Mouse (Mus musculus): ENCODE measurements around the gene Ap1m2.

- no peak for TF ChIP-seq EP300 (IDR thresholded peaks at IDR 0.05; ENCODE audit: low read depth)
- no peak for TF ChIP-seq CTCF (IDR thresholded peaks at IDR 0.05; ENCODE audit: low read depth)
Measured at GRCm38 (mm10) chr9:21348152-21348551, 36.0 kb upstream of the Ap1m2 start.

All from liver, embryonic 14.5 days (tissue).